Mouse (Mus musculus): ENCODE results near the gene Tsc1. TPM values are rescaled to one million over a fixed set of nuclear protein-coding genes. Genes with fewer than 3 reads are reported as not detected.

Gene Tsc1
- 1.1 and 1.7 TPM in 2 replicates for polyA plus RNA-seq (2012; ENCODE audit: insufficient read depth, low replicate concordance)

DNA sequence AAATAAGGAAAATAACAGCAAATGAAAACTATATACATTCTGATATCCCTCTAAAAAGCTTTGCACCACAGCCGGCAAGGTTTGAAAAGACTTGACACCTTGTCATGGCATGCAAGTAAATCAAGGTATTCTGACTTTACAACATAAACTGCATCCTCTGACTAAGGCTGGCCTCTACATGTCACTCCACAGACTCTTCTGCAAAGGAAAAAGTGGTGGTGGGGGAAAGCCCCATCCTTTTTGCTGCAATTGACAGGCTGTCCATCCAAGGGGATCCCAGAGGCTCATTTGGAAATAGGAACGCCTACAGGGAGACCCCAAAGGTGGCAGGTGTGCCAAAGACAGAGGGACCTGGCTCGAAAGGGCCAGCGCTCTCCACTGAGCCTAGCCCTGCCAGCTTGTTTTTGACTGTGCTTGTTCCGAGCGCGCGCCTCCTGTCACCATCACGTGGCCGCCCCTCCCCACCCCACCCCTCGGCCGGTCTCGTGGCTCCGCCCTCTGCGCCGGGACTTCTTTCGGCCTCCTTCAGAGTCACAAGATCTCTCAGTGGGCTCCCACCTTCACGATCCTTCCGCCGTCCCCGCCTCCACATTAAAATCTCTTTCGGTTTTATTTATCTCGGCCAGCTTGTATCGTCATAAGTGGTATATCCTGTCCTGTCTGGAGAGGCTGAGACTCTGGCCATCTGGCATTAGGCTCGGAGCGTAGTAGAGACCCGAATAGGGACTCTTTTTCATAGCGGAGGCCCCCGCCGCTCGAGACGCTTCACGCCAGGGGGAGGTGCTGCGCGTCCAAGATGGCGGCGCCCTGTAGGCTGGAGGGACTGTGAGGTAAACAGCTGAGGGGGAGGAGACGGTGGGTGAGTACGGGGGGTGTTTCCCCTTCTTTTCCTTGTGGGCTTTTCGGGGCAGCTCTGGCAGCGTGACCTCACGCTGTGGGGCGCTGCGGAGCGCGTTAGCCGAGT is at the start of gene Tsc1:
Tsc1 (plus strand) TSS at position 768 of the 964 bp plus-strand sequence.
- peaks cover 41% of the 10 kb centered on the region for H3K4me1 ChIP-seq
- TF ChIP-seq GATA1 (IDR thresholded peaks at IDR 0.05; ENCODE audit: borderline replicate concordance, low read length) (no peak), FLI1 (IDR thresholded peaks at IDR 0.05; ENCODE audit: low read length) (no peak)
- H3K4me3 ChIP-seq (replicated peaks), result peak within 1 kb of the TSS; percentile 95

GRCm38 (mm10) chr2:28591479-28591878 is 49.5 kb upstream of the Tsc1 start:
- TF ChIP-seq GATA1 (IDR thresholded peaks at IDR 0.05; ENCODE audit: borderline replicate concordance, low read length), result no peak

More for the DNA sequence above, at the start of gene Tsc1:
- Histone ChIP-seq H3K9me3 (no peaks in the 10 kb centered on the region), H3K27me3 (replicated peaks) (peaks cover 2% of the 10 kb centered on the region), H3K36me3 (replicated peaks; ENCODE audit: low read length) (no peaks in the 10 kb centered on the region)

GRCm38 (mm10) chr2:28592809-28593208 is 48.2 kb upstream of the Tsc1 start:
- Histone ChIP-seq H3K36me3 (replicated peaks; ENCODE audit: low read length) (no peaks in the 10 kb centered on the region), H3K4me1 (peaks cover 80% of the 10 kb centered on the region), H3K4me3 (replicated peaks) (peak overlapping the region; percentile 79), H3K9me3 (no peaks in the 10 kb centered on the region), H3K27me3 (replicated peaks) (no peaks in the 10 kb centered on the region)
- no peak for TF ChIP-seq GATA1 (IDR thresholded peaks at IDR 0.05; ENCODE audit: borderline replicate concordance, low read length)
- TF ChIP-seq FLI1 (IDR thresholded peaks at IDR 0.05; ENCODE audit: low read length), result no peak

More at GRCm38 (mm10) chr2:28591479-28591878, 49.5 kb upstream of the Tsc1 start:
- no peaks in the 10 kb centered on the region for H3K36me3 ChIP-seq (replicated peaks; ENCODE audit: low read length)
- no peaks in the 10 kb centered on the region for H3K27me3 ChIP-seq (replicated peaks)
- no peaks in the 10 kb centered on the region for H3K9me3 ChIP-seq
- no peak overlapping the region for H3K4me3 ChIP-seq (replicated peaks)
- peaks cover 71% of the 10 kb centered on the region for H3K4me1 ChIP-seq

GRCm38 (mm10) chr2:28596021-28596420 is 45.0 kb upstream of the Tsc1 start:
- Histone ChIP-seq H3K9me3 (no peaks in the 10 kb centered on the region), H3K27me3 (replicated peaks) (no peaks in the 10 kb centered on the region), H3K4me3 (replicated peaks) (no peak overlapping the region), H3K4me1 (peaks cover 97% of the 10 kb centered on the region), H3K36me3 (replicated peaks; ENCODE audit: low read length) (no peaks in the 10 kb centered on the region)
- TF ChIP-seq FLI1 (IDR thresholded peaks at IDR 0.05; ENCODE audit: low read length), result no peak
- no peak for TF ChIP-seq GATA1 (IDR thresholded peaks at IDR 0.05; ENCODE audit: borderline replicate concordance, low read length)

DNA sequence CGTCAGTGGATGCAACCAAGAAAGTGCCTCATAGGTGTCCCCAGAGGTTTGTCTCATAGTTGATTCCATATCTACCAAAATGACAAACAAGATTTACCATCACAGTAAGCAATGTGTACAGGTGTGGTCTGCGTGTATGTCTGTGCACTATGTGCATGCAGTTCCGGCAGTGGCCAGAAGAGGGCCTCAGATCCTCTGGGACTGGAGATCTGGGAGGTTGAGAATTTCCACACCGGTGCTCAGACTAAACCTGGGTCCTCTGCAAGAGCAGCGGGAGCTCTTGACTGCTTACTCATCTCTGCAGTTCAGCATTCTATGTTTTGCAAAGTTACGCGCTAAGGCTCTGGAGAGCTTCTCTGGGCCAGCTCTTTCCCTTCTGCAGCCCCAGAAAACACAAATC is 44.0 kb upstream of the Tsc1 start:
- TF ChIP-seq FLI1 (IDR thresholded peaks at IDR 0.05; ENCODE audit: low read length) (no peak), GATA1 (IDR thresholded peaks at IDR 0.05; ENCODE audit: borderline replicate concordance, low read length) (no peak)
- Histone ChIP-seq H3K27me3 (replicated peaks) (no peaks in the 10 kb centered on the region), H3K36me3 (replicated peaks; ENCODE audit: low read length) (no peaks in the 10 kb centered on the region), H3K4me1 (peaks cover 99% of the 10 kb centered on the region), H3K9me3 (no peaks in the 10 kb centered on the region), H3K4me3 (replicated peaks) (no peak overlapping the region)

GRCm38 (mm10) chr2:28597733-28598547 is 43.1 kb upstream of the Tsc1 start:
- Histone ChIP-seq H3K36me3 (replicated peaks; ENCODE audit: low read length) (no peaks in the 10 kb centered on the region), H3K9me3 (no peaks in the 10 kb centered on the region), H3K27me3 (replicated peaks) (no peaks in the 10 kb centered on the region), H3K4me3 (replicated peaks) (peak overlapping the region; percentile 85), H3K4me1 (peaks cover 96% of the 10 kb centered on the region)
- TF ChIP-seq FLI1 (IDR thresholded peaks at IDR 0.05; ENCODE audit: low read length) (no peak), GATA1 (IDR thresholded peaks at IDR 0.05; ENCODE audit: borderline replicate concordance, low read length) (peak; percentile 85; the same call in 2 of the 3 replicates)

DNA sequence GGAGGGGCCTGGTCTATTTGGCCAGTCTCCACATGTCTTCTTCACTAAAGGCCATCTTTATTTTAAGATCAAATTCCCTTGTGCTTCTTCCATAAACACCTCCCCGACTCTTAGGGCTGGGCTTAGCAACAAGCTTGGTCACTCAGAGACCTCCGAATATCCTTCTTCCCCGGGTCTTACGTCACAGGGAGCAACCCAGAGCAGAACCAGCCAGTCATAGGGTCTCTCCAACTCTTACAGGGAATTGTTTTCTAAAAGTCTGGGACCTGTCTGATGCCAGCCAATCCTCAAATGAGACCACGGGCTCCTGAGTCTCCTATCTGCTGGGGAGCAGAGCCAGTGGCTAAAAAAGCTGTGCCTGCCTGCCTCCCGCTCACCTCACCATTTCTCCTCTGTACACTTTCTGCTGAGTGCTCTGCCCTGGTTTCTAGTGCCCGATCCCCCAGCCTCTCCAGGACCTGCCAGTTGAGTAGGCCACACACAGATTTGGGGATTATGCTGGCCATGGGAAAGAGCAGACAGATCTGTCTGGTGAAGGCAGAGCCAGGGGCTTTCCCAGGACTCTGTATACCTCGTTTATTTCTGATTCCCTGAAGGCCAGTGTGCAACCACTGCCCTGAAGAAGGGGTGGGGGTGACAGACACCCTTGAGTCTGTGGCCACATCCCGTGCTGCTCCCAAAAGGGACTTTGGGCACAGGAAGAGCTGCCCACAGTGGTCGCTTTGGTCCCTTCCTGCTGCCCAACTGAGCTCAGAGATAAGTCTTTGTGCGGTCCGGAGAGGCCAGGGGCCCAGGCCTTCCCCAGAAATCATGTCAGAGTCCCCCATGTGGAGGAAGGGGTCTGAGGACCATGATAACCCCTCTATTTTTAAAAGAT is 42.1 kb upstream of the Tsc1 start:
- H3K4me1 ChIP-seq, result peaks cover 93% of the 10 kb centered on the region
- TF ChIP-seq GATA1 (IDR thresholded peaks at IDR 0.05; ENCODE audit: borderline replicate concordance, low read length), result peak; percentile 79; the same call in 1 of the 3 replicates
- TF ChIP-seq FLI1 (IDR thresholded peaks at IDR 0.05; ENCODE audit: low read length), result peak; percentile 79
- peak overlapping the region; percentile 85 for H3K4me3 ChIP-seq (replicated peaks)
- H3K9me3 ChIP-seq, result no peaks in the 10 kb centered on the region
- no peaks in the 10 kb centered on the region for H3K36me3 ChIP-seq (replicated peaks; ENCODE audit: low read length)
- H3K27me3 ChIP-seq (replicated peaks), result no peaks in the 10 kb centered on the region

- no peaks in the 10 kb centered on the region for H3K27me3 ChIP-seq (replicated peaks)
- H3K4me3 ChIP-seq (replicated peaks), result peak overlapping the region; percentile 85
- no peak for TF ChIP-seq FLI1 (IDR thresholded peaks at IDR 0.05; ENCODE audit: low read length)
- TF ChIP-seq GATA1 (IDR thresholded peaks at IDR 0.05; ENCODE audit: borderline replicate concordance, low read length), result no peak
- no peaks in the 10 kb centered on the region for H3K9me3 ChIP-seq
- peaks cover 92% of the 10 kb centered on the region for H3K4me1 ChIP-seq
- H3K36me3 ChIP-seq (replicated peaks; ENCODE audit: low read length), result peaks cover 4% of the 10 kb centered on the region
These were observed 41.5 kb upstream of the Tsc1 start for GRCm38 (mm10) chr2:28599569-28599900.

Measured in megakaryocyte, embryonic 14.5 days (primary cell).